8 mouse cellular contexts compared by ENCODE assay signal in the genomic region with DNA sequence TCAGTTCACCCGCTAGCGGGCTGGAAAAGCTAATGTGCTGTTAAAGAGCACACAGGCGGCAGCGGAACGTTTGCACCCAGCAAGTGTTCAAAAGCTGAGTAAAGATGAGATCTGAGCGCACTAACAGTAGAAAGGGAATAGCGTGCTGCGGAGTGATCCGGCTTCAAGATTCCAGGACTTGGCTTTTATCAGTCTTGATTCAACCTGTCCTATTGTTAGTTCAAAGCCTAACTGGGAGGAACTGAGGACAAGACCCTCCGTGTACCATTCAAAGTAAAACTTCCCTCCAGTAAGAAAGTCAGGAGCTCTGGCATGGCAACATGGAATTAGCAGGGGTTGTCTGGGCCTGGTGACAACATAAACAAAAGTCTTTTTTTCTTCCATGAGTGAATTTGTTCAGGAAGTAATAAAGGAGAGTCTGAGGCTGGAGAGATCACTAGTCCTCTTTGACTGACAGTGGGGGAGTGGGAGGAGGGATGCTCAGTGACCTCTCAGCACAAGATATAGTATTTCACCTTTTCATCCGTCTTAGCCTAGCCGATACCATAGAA. TPM values are rescaled to one million over a fixed set of nuclear protein-coding genes. Genes with fewer than 3 reads are reported as not detected.
DNase-seq lines count a peak whose midpoint lies in the region; ATAC-seq and TF ChIP-seq lines count a peak whose summit lies in the region.

No protein-coding gene starts in this region.

- H3K36me3 ChIP-seq in embryonic facial prominence, embryonic 12.5 days = no peaks in the 10 kb centered on the region
- no peaks in the 10 kb centered on the region for H3K36me3 ChIP-seq in kidney, embryonic 15.5 days
- H3K36me3 ChIP-seq in midbrain, embryonic 16.5 days (ENCODE audit: control insufficient read depth, insufficient read depth, low read length) = no peaks in the 10 kb centered on the region

- peak overlapping the region; percentile 63 for H3K4me3 ChIP-seq in layer of hippocampus, adult 2 months
- peak overlapping the region; percentile 69 for H3K4me3 ChIP-seq in embryonic facial prominence, embryonic 12.5 days
- peak overlapping the region; percentile 59 for H3K4me3 ChIP-seq in kidney, embryonic 15.5 days (replicated peaks)
- peak overlapping the region; percentile 84 for H3K4me3 ChIP-seq in midbrain, embryonic 16.5 days (ENCODE audit: low read depth, low read length)

- peak in 1 of 2 experiments; percentile 18 for DNase-seq in layer of hippocampus, adult 2 months (ENCODE audit: low spot score in 2 of 2)
- no peak for DNase-seq in layer of hippocampus, adult 9-11 months
- DNase-seq in cerebellum, postnatal 36 days = no peak
- no peak for DNase-seq in urinary bladder, adult 2 months (ENCODE audit: low spot score)
- DNase-seq in lung, postnatal 14 days = no peak

- no peaks in the 10 kb centered on the region for H3K9me3 ChIP-seq in embryonic facial prominence, embryonic 12.5 days
- no peaks in the 10 kb centered on the region for H3K9me3 ChIP-seq in kidney, embryonic 15.5 days (replicated peaks)
- no peaks in the 10 kb centered on the region for H3K9me3 ChIP-seq in midbrain, embryonic 16.5 days (replicated peaks; ENCODE audit: control insufficient read depth, low read length, poor library complexity, severe bottlenecking)

- H3K27me3 ChIP-seq in embryonic facial prominence, embryonic 12.5 days = peaks cover 2% of the 10 kb centered on the region
- H3K27me3 ChIP-seq in kidney, embryonic 15.5 days = no peaks in the 10 kb centered on the region
- H3K27me3 ChIP-seq in midbrain, embryonic 16.5 days (ENCODE audit: control insufficient read depth, insufficient read depth, low read depth, low read length) = no peaks in the 10 kb centered on the region

- peaks cover 6% of the 10 kb centered on the region; the same call in 1 of the 2 replicates for H3K4me1 ChIP-seq in embryonic facial prominence, embryonic 12.5 days
- H3K4me1 ChIP-seq in kidney, embryonic 15.5 days = peaks cover 42% of the 10 kb centered on the region
- H3K4me1 ChIP-seq in midbrain, embryonic 16.5 days (ENCODE audit: control insufficient read depth, insufficient read depth, low read length) = peaks cover 19% of the 10 kb centered on the region

- ATAC-seq in embryonic facial prominence, embryonic 12.5 days (ENCODE audit: insufficient number of reproducible peaks, insufficient read depth, low FRiP score, low TSS enrichment) = no peak
- ATAC-seq in kidney, embryonic 15.5 days (replicated peaks; ENCODE audit: low FRiP score) = peak; percentile 53
- ATAC-seq in midbrain, embryonic 16.5 days = peak; percentile 4; the same call in 1 of the 2 replicates

- no peak overlapping the region for H3K27ac ChIP-seq in layer of hippocampus, adult 2 months
- H3K27ac ChIP-seq in embryonic facial prominence, embryonic 12.5 days = peak overlapping the region; percentile 30; the same call in 1 of the 2 replicates
- H3K27ac ChIP-seq in kidney, embryonic 15.5 days = peak overlapping the region; percentile 89
- peak overlapping the region; percentile 34; the same call in 1 of the 2 replicates for H3K27ac ChIP-seq in midbrain, embryonic 16.5 days (ENCODE audit: low read length)

- H3K4me2 ChIP-seq in embryonic facial prominence, embryonic 12.5 days (replicated peaks) = peak overlapping the region; percentile 99
- H3K4me2 ChIP-seq in kidney, embryonic 15.5 days = peak overlapping the region; percentile 88
- peak overlapping the region; percentile 93 for H3K4me2 ChIP-seq in midbrain, embryonic 16.5 days (ENCODE audit: low read length)

- H3K9ac ChIP-seq in embryonic facial prominence, embryonic 12.5 days = no peak overlapping the region
- no peak overlapping the region for H3K9ac ChIP-seq in kidney, embryonic 15.5 days
- H3K9ac ChIP-seq in midbrain, embryonic 16.5 days (ENCODE audit: low read depth, low read length) = no peak overlapping the region; the same call in 1 of the 2 replicates

- TF ChIP-seq CTCF in layer of hippocampus, adult 2 months (conservative IDR thresholded peaks at IDR 0.05) = no peak

- WGBS in embryonic facial prominence, embryonic 12.5 days = 2% methylated on average over 12 of the region's 12 CpGs
- WGBS in kidney, embryonic 15.5 days = 3% methylated on average over 12 of the region's 12 CpGs
- under 1% methylated on average over 12 of the region's 12 CpGs for WGBS in midbrain, embryonic 16.5 days

RNA-seq across cellular contexts. Expression of gene Plch1, which starts 0.8 kb away (rescaled TPM):
- total RNA-seq in layer of hippocampus, adult 2 months (2021) = 1 to 10 TPM; 3.9 to 5.0 TPM
- polyA plus RNA-seq in embryonic facial prominence, embryonic 12.5 days (2016; fragmentation: Nextera tagmentation; extraction: Ambion mirVana) = 5.7 and 8.4 TPM in 2 replicates
- polyA plus RNA-seq in kidney, embryonic 15.5 days (2015; fragmentation: Nextera tagmentation; extraction: Ambion mirVana) = 10.3 and 11.3 TPM in 2 replicates
- 11.8 and 11.9 TPM in 2 replicates for polyA plus RNA-seq in midbrain, embryonic 16.5 days (2015; fragmentation: Nextera tagmentation; extraction: Ambion mirVana)
- 0.35 and 0.47 TPM in 2 replicates for polyA plus RNA-seq in urinary bladder, adult 2 months (2012; rRNA removed)

RNA-seq across cellular contexts. Expression of gene E130311K13Rik, which starts 29.2 kb away (rescaled TPM):
- total RNA-seq in layer of hippocampus, adult 2 months (2021) = 10 to 100 TPM; 13.5 to 13.6 TPM
- polyA plus RNA-seq in embryonic facial prominence, embryonic 12.5 days (2016; fragmentation: Nextera tagmentation; extraction: Ambion mirVana) = 5.4 and 7.1 TPM in 2 replicates
- 5.7 and 6.8 TPM in 2 replicates for polyA plus RNA-seq in kidney, embryonic 15.5 days (2015; fragmentation: Nextera tagmentation; extraction: Ambion mirVana)
- 7.7 and 8.3 TPM in 2 replicates for polyA plus RNA-seq in midbrain, embryonic 16.5 days (2015; fragmentation: Nextera tagmentation; extraction: Ambion mirVana)
- 7.7 and 7.9 TPM in 2 replicates for polyA plus RNA-seq in urinary bladder, adult 2 months (2012; rRNA removed)
